Mouse (Mus musculus): ENCODE results near the gene Gm7168. TPM values are rescaled to one million over a fixed set of nuclear protein-coding genes. Genes with fewer than 3 reads are reported as not detected.
"Not testable (repeated sequence)": the region's sequence is repeated elsewhere in the genome, so short reads cannot be mapped to it uniquely, and the experiment has no call there.

Gene Gm7168
- total RNA-seq, 2 experiments from 2014 or later, result not detected

- DNase-seq (ENCODE audit: low spot score in 2 of 2), result no peak
Observed at GRCm38 (mm10) chr17:13987690-13988089, 39.5 kb downstream of the Gm7168 start.

- DNase-seq (ENCODE audit: low spot score in 2 of 2), result not testable (repeated sequence)
Observed at GRCm38 (mm10) chr17:13993425-13993824, 45.3 kb downstream of the Gm7168 start.

Other genes starting within 250 kb of the Gm7168 start
- gene Afdn, start 187.8 kb upstream of the Gm7168 start, total RNA-seq (2021), result 100 to 1,000 TPM; 114 TPM
- gene Tcte2, start 186.5 kb upstream of the Gm7168 start, total RNA-seq (2021), result 10 to 100 TPM; 22.2 to 25.0 TPM
- not detected for gene Gm7356, start 55.3 kb downstream of the Gm7168 start, total RNA-seq (2021)
- not detected for gene Gm7358, start 111.2 kb downstream of the Gm7168 start, total RNA-seq (2021)

Measured in left cerebral cortex, adult 18-20 months (tissue).